Mouse (Mus musculus): ENCODE measurements around the gene Smyd3. TPM values are rescaled to one million over a fixed set of nuclear protein-coding genes. Genes with fewer than 3 reads are reported as not detected.

The Smyd3 gene
- total RNA-seq, 2 experiments from 2014 or later, result 19.8 to 22.9 TPM

DNA sequence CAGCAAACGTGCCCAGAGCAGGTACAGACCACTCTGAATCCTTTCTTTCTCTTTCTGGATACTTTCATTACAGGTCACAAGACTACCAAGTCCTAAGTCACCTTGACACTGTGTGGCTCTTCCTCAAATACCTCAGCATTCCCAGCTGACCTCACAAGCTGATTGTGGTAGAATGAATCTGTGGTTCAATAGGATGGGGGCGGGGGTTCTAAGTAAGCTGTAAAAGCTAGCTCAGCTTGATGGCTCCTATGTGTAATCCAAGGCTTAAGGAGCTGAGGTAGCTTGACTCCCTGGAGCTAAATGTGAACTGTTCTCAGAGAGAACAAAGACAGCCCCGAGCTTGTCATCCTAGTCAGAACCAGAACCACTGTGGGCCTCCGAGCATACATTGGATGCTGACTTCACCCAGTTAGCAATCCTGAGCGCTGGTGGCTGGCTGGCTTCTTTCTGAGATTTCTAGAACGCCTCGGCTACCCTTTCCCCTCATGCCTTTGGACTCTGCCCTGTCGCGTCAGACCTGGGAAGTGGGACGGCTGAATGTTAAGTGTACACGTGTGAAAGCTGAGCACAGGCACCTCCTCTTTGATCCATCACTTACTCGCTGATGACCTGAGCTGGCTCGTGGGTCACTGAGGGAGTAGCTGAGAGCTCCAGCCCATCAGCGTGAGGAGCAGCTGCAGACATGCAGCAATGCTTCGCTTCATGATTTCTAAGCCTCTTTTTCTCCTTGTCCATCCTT, 131.4 kb downstream of the Smyd3 start:
- ATAC-seq (replicated peaks; ENCODE audit: poor library complexity), result no peak

DNA sequence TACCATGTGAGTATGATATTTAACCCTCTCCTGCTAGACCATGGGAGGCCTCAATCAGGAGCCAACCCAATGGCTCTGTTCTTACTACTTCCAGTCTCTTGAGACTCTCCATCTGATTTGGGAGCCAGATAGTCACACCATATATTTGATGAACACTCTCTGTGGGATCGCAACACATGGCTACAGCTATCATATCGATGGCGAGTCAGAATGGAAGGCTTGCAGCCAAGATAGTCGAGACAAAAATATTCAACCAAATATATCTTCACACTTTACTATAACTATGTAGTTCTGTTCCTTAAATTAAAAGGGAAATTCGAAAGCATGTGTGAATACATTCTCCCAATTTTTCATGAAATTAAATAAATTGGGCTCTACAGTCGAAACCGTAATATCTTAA, 132.2 kb downstream of the Smyd3 start:
- no peak for ATAC-seq (replicated peaks; ENCODE audit: poor library complexity)

GRCm38 (mm10) chr1:179384296-179384695, 133.5 kb downstream of the Smyd3 start:
- ATAC-seq (replicated peaks; ENCODE audit: poor library complexity), result no peak

DNA sequence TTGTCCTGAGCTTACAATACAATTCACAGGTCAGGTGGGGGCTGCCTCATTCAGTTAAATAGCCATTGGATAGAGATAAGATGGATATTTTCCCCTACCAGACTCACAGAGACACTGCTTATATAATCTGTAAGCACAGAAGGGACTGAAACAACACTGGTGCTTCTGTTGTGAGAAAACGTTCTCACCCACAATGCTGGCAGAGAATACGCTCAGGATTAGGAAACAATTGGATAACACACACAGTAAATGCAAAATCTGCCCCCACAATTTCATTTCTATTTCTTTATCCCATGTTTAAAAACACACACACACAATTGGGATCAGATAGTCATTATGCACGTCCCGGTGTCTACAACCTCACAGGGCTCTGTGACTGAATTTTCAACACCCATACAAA, 139.7 kb downstream of the Smyd3 start:
- ATAC-seq (replicated peaks; ENCODE audit: poor library complexity), result no peak

DNA sequence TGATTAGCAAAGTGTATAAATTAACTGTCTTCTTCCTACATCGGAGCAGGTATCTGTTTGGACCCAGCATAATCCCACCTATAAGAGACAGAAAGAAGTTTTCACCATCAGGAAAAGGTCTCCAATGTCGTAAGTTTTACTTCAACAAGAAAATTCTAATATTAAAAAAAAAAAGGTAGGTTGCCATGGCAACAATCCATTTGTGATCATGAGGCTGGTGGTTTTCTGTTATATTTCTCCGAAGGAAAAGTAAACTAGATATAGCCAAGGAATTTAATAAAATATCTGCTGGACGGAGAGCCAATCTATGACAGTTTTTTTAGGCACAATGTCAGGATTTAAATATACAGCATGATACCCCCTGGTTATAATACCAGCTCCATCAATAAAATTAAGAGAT, 142.9 kb downstream of the Smyd3 start:
- ATAC-seq (replicated peaks; ENCODE audit: poor library complexity), result no peak

DNA sequence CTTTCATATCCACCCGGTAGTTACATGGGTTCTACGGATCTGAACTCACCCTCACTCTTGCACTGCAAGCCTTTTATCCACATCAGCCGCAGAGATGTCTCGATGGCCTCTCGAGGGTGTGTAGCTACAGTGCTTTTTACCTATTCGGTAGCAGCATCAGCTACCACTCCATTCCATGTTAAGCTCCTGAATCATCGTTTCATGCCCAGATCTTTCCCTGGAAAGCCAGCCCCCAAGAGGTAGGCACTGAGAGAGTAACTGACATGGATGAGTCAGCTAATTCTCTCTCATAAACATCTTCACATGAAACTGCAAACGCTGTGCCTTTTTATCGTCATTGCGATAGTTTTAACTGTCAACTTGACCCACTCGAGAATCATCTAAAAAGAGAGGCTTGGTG, 143.9 kb downstream of the Smyd3 start:
- ATAC-seq (replicated peaks; ENCODE audit: poor library complexity), result no peak

GRCm38 (mm10) chr1:179371191-179371590, 146.7 kb downstream of the Smyd3 start:
- ATAC-seq (replicated peaks; ENCODE audit: poor library complexity), result no peak

DNA sequence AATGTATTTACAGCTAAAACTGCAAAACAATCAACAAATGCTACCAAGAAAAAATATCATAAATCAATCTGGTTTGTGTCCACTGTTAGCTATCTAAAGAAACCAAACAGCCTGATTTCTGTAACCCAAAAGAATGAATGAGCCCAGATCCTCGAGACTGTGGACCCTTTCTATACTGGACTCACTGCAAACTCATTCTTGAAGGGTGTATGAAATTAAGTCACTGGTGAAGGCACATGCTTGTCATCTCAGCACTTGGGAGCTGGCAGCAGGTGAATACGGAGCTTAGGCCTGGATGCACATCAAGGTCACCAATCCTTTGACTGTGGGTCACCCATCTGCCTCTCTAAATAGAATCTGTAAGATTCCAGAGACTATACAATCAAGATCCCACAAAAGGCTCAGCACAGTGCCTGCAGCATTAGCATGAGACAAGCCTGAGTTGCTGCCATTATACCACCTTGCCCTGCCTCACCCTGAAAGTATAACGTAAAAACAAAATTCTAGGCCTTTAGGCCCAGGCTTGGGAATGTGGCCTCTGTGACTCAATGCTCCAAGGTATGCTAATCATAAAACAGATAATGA, 149.3 kb downstream of the Smyd3 start:
- ATAC-seq (replicated peaks; ENCODE audit: poor library complexity), result no peak

- peak; percentile 68 for ATAC-seq (replicated peaks; ENCODE audit: poor library complexity)
Measured at GRCm38 (mm10) chr1:179361481-179362466, 156.1 kb downstream of the Smyd3 start.

- ATAC-seq (replicated peaks; ENCODE audit: poor library complexity), result peak; percentile 26; the same call in 1 of the 2 replicates
Measured at GRCm38 (mm10) chr1:179357111-179357510, 160.7 kb downstream of the Smyd3 start.

DNA sequence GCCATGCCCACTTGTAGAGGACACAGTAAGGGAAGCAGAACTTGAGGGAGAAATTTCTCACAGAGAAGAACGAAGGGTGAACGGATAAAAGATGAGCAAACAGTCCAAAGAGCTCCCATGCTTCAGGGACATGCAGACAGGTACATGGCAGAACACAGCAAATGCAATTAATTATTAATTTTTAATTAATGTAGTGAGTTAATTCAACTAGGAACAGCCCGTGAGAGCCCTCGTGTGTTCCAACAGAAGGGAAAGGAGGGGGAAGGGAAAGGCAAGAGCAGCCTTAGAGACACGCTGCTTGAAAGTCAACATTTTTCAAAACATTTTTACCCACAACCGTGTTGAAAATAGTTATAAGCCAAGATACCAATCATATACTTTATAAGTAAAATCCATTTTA, 163.6 kb downstream of the Smyd3 start:
- no peak for ATAC-seq (replicated peaks; ENCODE audit: poor library complexity)

GRCm38 (mm10) chr1:179345318-179345925, 172.4 kb downstream of the Smyd3 start:
- ATAC-seq (replicated peaks; ENCODE audit: poor library complexity), result no peak

DNA sequence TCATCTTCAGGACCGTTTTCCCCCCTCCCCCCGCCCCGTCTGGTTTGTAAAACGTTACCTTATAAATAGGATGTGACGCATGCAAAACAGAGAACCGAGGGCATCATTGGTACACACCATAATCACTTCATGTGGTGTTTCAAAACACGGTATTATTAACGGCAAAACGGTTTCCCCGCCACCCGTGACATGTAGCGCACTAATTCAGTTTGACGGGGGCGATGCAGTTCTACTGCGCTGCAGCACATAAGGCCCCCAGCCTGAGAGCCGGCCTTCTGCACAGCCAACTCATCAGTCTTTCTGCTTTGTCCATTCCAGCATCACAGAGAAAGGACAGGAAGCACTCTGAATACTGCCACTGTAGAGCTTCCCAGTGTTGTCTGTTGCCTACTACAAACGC, 174.4 kb downstream of the Smyd3 start:
- ATAC-seq (replicated peaks; ENCODE audit: poor library complexity), result no peak

GRCm38 (mm10) chr1:179341589-179341988, 176.3 kb downstream of the Smyd3 start:
- ATAC-seq (replicated peaks; ENCODE audit: poor library complexity), result no peak

- ATAC-seq (replicated peaks; ENCODE audit: poor library complexity), result no peak
Measured at GRCm38 (mm10) chr1:179339066-179339465, 178.8 kb downstream of the Smyd3 start.

DNA sequence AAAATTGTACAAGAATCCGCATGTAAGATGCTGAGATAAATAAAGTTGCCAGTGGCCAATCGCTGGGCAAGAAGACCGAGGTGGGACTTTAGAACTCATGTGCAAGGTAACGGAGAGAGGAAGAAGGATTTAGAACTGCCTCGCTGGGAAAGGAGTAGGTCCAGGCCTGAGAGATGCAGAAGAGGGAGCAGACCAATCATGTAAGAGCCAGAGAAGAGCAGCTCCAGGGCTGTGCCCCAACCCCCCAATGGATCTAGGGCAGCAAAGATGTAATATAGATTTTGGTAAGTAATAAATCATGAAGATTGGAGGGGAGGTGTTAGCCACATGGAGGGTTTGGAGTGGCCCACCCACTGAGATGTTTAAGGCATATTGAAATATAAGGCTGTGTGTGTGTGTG, 180.3 kb downstream of the Smyd3 start:
- no peak for ATAC-seq (replicated peaks; ENCODE audit: poor library complexity)

- no peak for ATAC-seq (replicated peaks; ENCODE audit: poor library complexity)
Measured at GRCm38 (mm10) chr1:179326965-179327308, 190.9 kb downstream of the Smyd3 start.

GRCm38 (mm10) chr1:179326262-179326964, 191.4 kb downstream of the Smyd3 start:
- no peak for ATAC-seq (replicated peaks; ENCODE audit: poor library complexity)

- no peak for ATAC-seq (replicated peaks; ENCODE audit: poor library complexity)
Measured at GRCm38 (mm10) chr1:179324271-179324670, 193.6 kb downstream of the Smyd3 start.

DNA sequence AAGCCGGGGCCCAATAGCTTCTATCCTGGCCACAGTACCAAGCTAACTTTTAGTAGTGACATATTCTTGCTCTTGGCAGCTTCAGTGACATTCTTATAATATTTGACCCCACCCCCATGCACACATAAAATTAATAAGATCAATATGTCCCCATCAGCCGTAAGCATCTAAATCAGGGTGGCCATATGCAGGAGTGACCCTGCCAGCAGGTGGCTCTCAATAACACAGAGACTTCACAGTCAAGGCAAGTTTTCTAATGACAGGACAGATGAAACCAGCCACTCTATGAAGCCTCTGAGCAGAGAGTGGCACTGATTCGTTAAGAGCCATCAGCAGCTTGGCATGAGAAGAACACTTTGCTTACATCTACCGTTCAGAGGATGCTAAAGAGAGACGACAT, 204.2 kb downstream of the Smyd3 start:
- ATAC-seq (replicated peaks; ENCODE audit: poor library complexity), result no peak

DNA sequence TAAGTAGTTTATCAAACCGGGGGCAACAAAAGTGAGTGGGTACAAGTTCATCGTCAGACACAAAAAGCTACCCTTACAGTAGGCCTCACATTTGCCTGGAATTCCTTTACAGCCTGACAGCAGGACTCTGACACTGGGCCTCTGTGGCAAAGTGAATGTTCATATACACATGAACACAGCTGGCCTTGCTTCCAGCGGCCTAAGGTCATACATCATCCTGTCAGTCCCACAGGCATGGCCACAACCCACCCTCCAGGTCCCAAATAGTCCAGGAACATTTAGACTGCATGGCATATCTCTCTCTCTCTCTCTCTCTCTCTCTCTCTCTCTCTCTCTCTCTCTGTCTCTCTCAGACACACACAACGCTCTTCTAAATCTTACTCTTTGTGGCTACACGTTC, 208.4 kb downstream of the Smyd3 start:
- no peak for ATAC-seq (replicated peaks; ENCODE audit: poor library complexity)
